Mouse (Mus musculus): ENCODE data around the gene Pbrm1.

Gene Pbrm1

GRCm38 (mm10) chr14:31133023-31133665, 114.2 kb downstream of the Pbrm1 start:
- CTCF ChIA-PET: no interaction called here

GRCm38 (mm10) chr14:31134015-31135000, 115.4 kb downstream of the Pbrm1 start:
- CTCF ChIA-PET: no interaction called here

GRCm38 (mm10) chr14:31135495-31136410, 116.8 kb downstream of the Pbrm1 start:
- CTCF ChIA-PET: no interaction called here

- CTCF ChIA-PET: no interaction called here
These were observed 117.7 kb downstream of the Pbrm1 start for GRCm38 (mm10) chr14:31136411-31137280.

- CTCF ChIA-PET: no interaction called here
These were observed 118.3 kb downstream of the Pbrm1 start for GRCm38 (mm10) chr14:31137281-31137595.

GRCm38 (mm10) chr14:31137791-31138190, 118.9 kb downstream of the Pbrm1 start:
- CTCF ChIA-PET: no interaction called here

- CTCF ChIA-PET: no interaction called here
These were observed 119.4 kb downstream of the Pbrm1 start for GRCm38 (mm10) chr14:31138219-31138896.

GRCm38 (mm10) chr14:31138897-31139429, 120.0 kb downstream of the Pbrm1 start:
- CTCF ChIA-PET: interaction anchor here (1.0 kb wide), 1 partner anchor 9 kb away, joined by 10 read pairs; no protein-coding TSS in a partner anchor

GRCm38 (mm10) chr14:31139666-31140065, 120.7 kb downstream of the Pbrm1 start:
- CTCF ChIA-PET: interaction anchor here (1.0 kb wide), 1 partner anchor 8 kb away, joined by 10 read pairs; no protein-coding TSS in a partner anchor

GRCm38 (mm10) chr14:31140141-31140540, 121.2 kb downstream of the Pbrm1 start:
- CTCF ChIA-PET: no interaction called here

- CTCF ChIA-PET: no interaction called here
These were observed 122.1 kb downstream of the Pbrm1 start for GRCm38 (mm10) chr14:31141011-31141410.

GRCm38 (mm10) chr14:31145694-31146093, 126.8 kb downstream of the Pbrm1 start:
- CTCF ChIA-PET: no interaction called here

GRCm38 (mm10) chr14:31160196-31161150, 141.5 kb downstream of the Pbrm1 start:
- CTCF ChIA-PET: no interaction called here

GRCm38 (mm10) chr14:31161191-31161590, 142.3 kb downstream of the Pbrm1 start:
- CTCF ChIA-PET: no interaction called here

GRCm38 (mm10) chr14:31161638-31162037, 142.7 kb downstream of the Pbrm1 start:
- CTCF ChIA-PET: no interaction called here

- CTCF ChIA-PET: no interaction called here
These were observed 145.1 kb downstream of the Pbrm1 start for GRCm38 (mm10) chr14:31164067-31164466.

- CTCF ChIA-PET: no interaction called here
These were observed 146.1 kb downstream of the Pbrm1 start for GRCm38 (mm10) chr14:31165010-31165409.

GRCm38 (mm10) chr14:31165458-31165857, 146.5 kb downstream of the Pbrm1 start:
- CTCF ChIA-PET: no interaction called here

GRCm38 (mm10) chr14:31165991-31166630, 147.2 kb downstream of the Pbrm1 start:
- CTCF ChIA-PET: no interaction called here

Data from spleen, embryonic (tissue).